Mouse (Mus musculus): Measurements from ENCODE around the gene Ano2. TPM values are rescaled to one million over a fixed set of nuclear protein-coding genes. Genes with fewer than 3 reads are reported as not detected.

Gene Ano2
- polyA plus RNA-seq, 1 experiment from 2014 or later = 0.30 TPM

- no peak overlapping the region for H3K9ac ChIP-seq (replicated peaks; ENCODE audit: low read length)
- no peak overlapping the region for H3K4me3 ChIP-seq (ENCODE audit: low read length)
- no peak overlapping the region for H3K4me2 ChIP-seq (replicated peaks; ENCODE audit: low read depth, low read length)
- no peaks in the 10 kb centered on the region for H3K9me3 ChIP-seq (ENCODE audit: low read length)
- H3K36me3 ChIP-seq (ENCODE audit: insufficient read depth, low read length) = no peaks in the 10 kb centered on the region
- H3K27me3 ChIP-seq (ENCODE audit: insufficient read depth, low read length) = no peaks in the 10 kb centered on the region
- peaks cover 6% of the 10 kb centered on the region; the same call in 1 of the 2 replicates for H3K4me1 ChIP-seq (ENCODE audit: insufficient read depth, low read length)
- no peak for ATAC-seq (ENCODE audit: low FRiP score, low TSS enrichment)
- no peak overlapping the region for H3K27ac ChIP-seq (ENCODE audit: low read length)
Observed at GRCm38 (mm10) chr6:125973551-125973950, 283.3 kb downstream of the Ano2 start.

GRCm38 (mm10) chr6:125975788-125976465, 285.7 kb downstream of the Ano2 start:
- peak; percentile 39 for ATAC-seq (ENCODE audit: low FRiP score, low TSS enrichment)
- Histone ChIP-seq H3K4me3 (ENCODE audit: low read length) (no peak overlapping the region), H3K4me1 (ENCODE audit: insufficient read depth, low read length) (peaks cover 6% of the 10 kb centered on the region; the same call in 1 of the 2 replicates), H3K27ac (ENCODE audit: low read length) (peak overlapping the region; percentile 20; the same call in 1 of the 2 replicates), H3K9me3 (ENCODE audit: low read length) (no peaks in the 10 kb centered on the region), H3K36me3 (ENCODE audit: insufficient read depth, low read length) (no peaks in the 10 kb centered on the region), H3K4me2 (replicated peaks; ENCODE audit: low read depth, low read length) (no peak overlapping the region), H3K27me3 (ENCODE audit: insufficient read depth, low read length) (no peaks in the 10 kb centered on the region), H3K9ac (replicated peaks; ENCODE audit: low read length) (no peak overlapping the region)
- 24% methylated on average over 15 of the region's 15 CpGs for WGBS

- Histone ChIP-seq H3K4me2 (replicated peaks; ENCODE audit: low read depth, low read length) (no peak overlapping the region), H3K4me1 (ENCODE audit: insufficient read depth, low read length) (peaks cover 6% of the 10 kb centered on the region; the same call in 1 of the 2 replicates), H3K9ac (replicated peaks; ENCODE audit: low read length) (no peak overlapping the region), H3K36me3 (ENCODE audit: insufficient read depth, low read length) (no peaks in the 10 kb centered on the region), H3K9me3 (ENCODE audit: low read length) (no peaks in the 10 kb centered on the region), H3K27ac (ENCODE audit: low read length) (no peak overlapping the region), H3K27me3 (ENCODE audit: insufficient read depth, low read length) (no peaks in the 10 kb centered on the region), H3K4me3 (ENCODE audit: low read length) (no peak overlapping the region)
- no peak for ATAC-seq (ENCODE audit: low FRiP score, low TSS enrichment)
- WGBS = 84% methylated on average over 5 of the region's 5 CpGs
Observed at GRCm38 (mm10) chr6:125979601-125980000, 289.4 kb downstream of the Ano2 start.

GRCm38 (mm10) chr6:125984050-125984449, 293.8 kb downstream of the Ano2 start:
- ATAC-seq (ENCODE audit: low FRiP score, low TSS enrichment) = no peak
- WGBS = 83% methylated on average over 4 of the region's 4 CpGs
- Histone ChIP-seq H3K36me3 (ENCODE audit: insufficient read depth, low read length) (no peaks in the 10 kb centered on the region), H3K9me3 (ENCODE audit: low read length) (no peaks in the 10 kb centered on the region), H3K9ac (replicated peaks; ENCODE audit: low read length) (no peak overlapping the region), H3K27ac (ENCODE audit: low read length) (no peak overlapping the region), H3K27me3 (ENCODE audit: insufficient read depth, low read length) (no peaks in the 10 kb centered on the region), H3K4me3 (ENCODE audit: low read length) (no peak overlapping the region), H3K4me2 (replicated peaks; ENCODE audit: low read depth, low read length) (no peak overlapping the region), H3K4me1 (ENCODE audit: insufficient read depth, low read length) (no peaks in the 10 kb centered on the region)

- H3K9ac ChIP-seq (replicated peaks; ENCODE audit: low read length) = no peak overlapping the region
Observed at GRCm38 (mm10) chr6:125992731-125993130, 302.5 kb downstream of the Ano2 start.

GRCm38 (mm10) chr6:126001797-126002196, 311.6 kb downstream of the Ano2 start:
- Histone ChIP-seq H3K36me3 (ENCODE audit: insufficient read depth, low read length) (no peaks in the 10 kb centered on the region), H3K9me3 (ENCODE audit: low read length) (no peaks in the 10 kb centered on the region), H3K27ac (ENCODE audit: low read length) (peak overlapping the region; percentile 91), H3K9ac (replicated peaks; ENCODE audit: low read length) (no peak overlapping the region), H3K4me2 (replicated peaks; ENCODE audit: low read depth, low read length) (no peak overlapping the region), H3K27me3 (ENCODE audit: insufficient read depth, low read length) (no peaks in the 10 kb centered on the region), H3K4me3 (ENCODE audit: low read length) (no peak overlapping the region), H3K4me1 (ENCODE audit: insufficient read depth, low read length) (peaks cover 25% of the 10 kb centered on the region)
- ATAC-seq (ENCODE audit: low FRiP score, low TSS enrichment) = peak; percentile 86
- 13% methylated on average over 2 of the region's 2 CpGs for WGBS

More at GRCm38 (mm10) chr6:125992731-125993130, 302.5 kb downstream of the Ano2 start:
- Histone ChIP-seq H3K27me3 (ENCODE audit: insufficient read depth, low read length) (no peaks in the 10 kb centered on the region), H3K27ac (ENCODE audit: low read length) (0 out of 2 replicates have a peak overlapping the region, but pooled peaks have one; percentile 18), H3K4me2 (replicated peaks; ENCODE audit: low read depth, low read length) (no peak overlapping the region), H3K9me3 (ENCODE audit: low read length) (no peaks in the 10 kb centered on the region), H3K4me3 (ENCODE audit: low read length) (no peak overlapping the region), H3K36me3 (ENCODE audit: insufficient read depth, low read length) (no peaks in the 10 kb centered on the region), H3K4me1 (ENCODE audit: insufficient read depth, low read length) (no peaks in the 10 kb centered on the region)
- WGBS = 42% methylated on average over 6 of the region's 6 CpGs
- ATAC-seq (ENCODE audit: low FRiP score, low TSS enrichment) = no peak

- 9% methylated on average over 4 of the region's 4 CpGs for WGBS
- H3K36me3 ChIP-seq (ENCODE audit: insufficient read depth, low read length) = no peaks in the 10 kb centered on the region
- no peaks in the 10 kb centered on the region for H3K9me3 ChIP-seq (ENCODE audit: low read length)
- H3K9ac ChIP-seq (replicated peaks; ENCODE audit: low read length) = no peak overlapping the region
- no peak overlapping the region for H3K4me3 ChIP-seq (ENCODE audit: low read length)
- H3K27me3 ChIP-seq (ENCODE audit: insufficient read depth, low read length) = no peaks in the 10 kb centered on the region
- peak; percentile 93 for ATAC-seq (ENCODE audit: low FRiP score, low TSS enrichment)
- H3K4me2 ChIP-seq (replicated peaks; ENCODE audit: low read depth, low read length) = no peak overlapping the region
- H3K27ac ChIP-seq (ENCODE audit: low read length) = peak overlapping the region; percentile 91
- peaks cover 26% of the 10 kb centered on the region for H3K4me1 ChIP-seq (ENCODE audit: insufficient read depth, low read length)
Observed at GRCm38 (mm10) chr6:126003002-126003742, 313.0 kb downstream of the Ano2 start.

GRCm38 (mm10) chr6:126006647-126007046, 316.4 kb downstream of the Ano2 start:
- no peak overlapping the region for H3K4me3 ChIP-seq (ENCODE audit: low read length)
- no peaks in the 10 kb centered on the region for H3K9me3 ChIP-seq (ENCODE audit: low read length)
- H3K4me1 ChIP-seq (ENCODE audit: insufficient read depth, low read length) = peaks cover 37% of the 10 kb centered on the region
- no peak overlapping the region for H3K9ac ChIP-seq (replicated peaks; ENCODE audit: low read length)
- WGBS = 80% methylated on average over 6 of the region's 6 CpGs
- H3K4me2 ChIP-seq (replicated peaks; ENCODE audit: low read depth, low read length) = no peak overlapping the region
- no peaks in the 10 kb centered on the region for H3K36me3 ChIP-seq (ENCODE audit: insufficient read depth, low read length)
- H3K27me3 ChIP-seq (ENCODE audit: insufficient read depth, low read length) = no peaks in the 10 kb centered on the region
- no peak for ATAC-seq (ENCODE audit: low FRiP score, low TSS enrichment)
- H3K27ac ChIP-seq (ENCODE audit: low read length) = no peak overlapping the region

- ATAC-seq (ENCODE audit: low FRiP score, low TSS enrichment) = peak; percentile 53
- Histone ChIP-seq H3K4me2 (replicated peaks; ENCODE audit: low read depth, low read length) (no peak overlapping the region), H3K27me3 (ENCODE audit: insufficient read depth, low read length) (no peaks in the 10 kb centered on the region), H3K4me3 (ENCODE audit: low read length) (no peak overlapping the region), H3K9me3 (ENCODE audit: low read length) (no peaks in the 10 kb centered on the region), H3K36me3 (ENCODE audit: insufficient read depth, low read length) (no peaks in the 10 kb centered on the region), H3K27ac (ENCODE audit: low read length) (peak overlapping the region; percentile 68), H3K9ac (replicated peaks; ENCODE audit: low read length) (no peak overlapping the region), H3K4me1 (ENCODE audit: insufficient read depth, low read length) (peaks cover 19% of the 10 kb centered on the region)
- 10% methylated on average over 3 of the region's 3 CpGs for WGBS
Observed at GRCm38 (mm10) chr6:126009083-126009482, 318.9 kb downstream of the Ano2 start.

- Histone ChIP-seq H3K4me3 (ENCODE audit: low read length) (no peak overlapping the region), H3K4me2 (replicated peaks; ENCODE audit: low read depth, low read length) (no peak overlapping the region), H3K36me3 (ENCODE audit: insufficient read depth, low read length) (no peaks in the 10 kb centered on the region), H3K27me3 (ENCODE audit: insufficient read depth, low read length) (no peaks in the 10 kb centered on the region), H3K27ac (ENCODE audit: low read length) (no peak overlapping the region), H3K4me1 (ENCODE audit: insufficient read depth, low read length) (peaks cover 3% of the 10 kb centered on the region; the same call in 1 of the 2 replicates), H3K9ac (replicated peaks; ENCODE audit: low read length) (no peak overlapping the region), H3K9me3 (ENCODE audit: low read length) (no peaks in the 10 kb centered on the region)
- 82% methylated on average over 2 of the region's 2 CpGs for WGBS
- no peak for ATAC-seq (ENCODE audit: low FRiP score, low TSS enrichment)
Observed at GRCm38 (mm10) chr6:126016991-126017390, 326.8 kb downstream of the Ano2 start.

Data from kidney, embryonic 16.5 days (tissue).